Mouse (Mus musculus) liver, embryonic 12.5 days (tissue): ENCODE measurements around the gene Hist1h1a. TPM values are rescaled to one million over a fixed set of nuclear protein-coding genes. Genes with fewer than 3 reads are reported as not detected.
"Not testable (repeated sequence)": the region's sequence is repeated elsewhere in the genome, so short reads cannot be mapped to it uniquely, and the experiment has no call there.

Experiments used
- ATAC-seq: fragments of 200-750 bp; cut with Nextera tagmentation; 2 replicates; pipeline ENCODE4 v1.8.0; 2017; ENCODE audit warnings: moderate number of reproducible peaks, mild to moderate bottlenecking, moderate library complexity
- H3K27ac ChIP-seq: fragments of 300-500 bp; sonication (generic); 2 replicates; pipeline ENCODE4 v1.5.1; 2016; ENCODE audit warnings: mild to moderate bottlenecking
- H3K27me3 ChIP-seq: fragments of 300-500 bp; sonication (generic); replicated peaks from 2 replicates; pipeline ENCODE4 v1.6.1; 2016; ENCODE audit warnings: mild to moderate bottlenecking, moderate library complexity
- H3K36me3 ChIP-seq: fragments of 300-500 bp; sonication (generic); 2 replicates; pipeline ENCODE4 v1.6.1; 2016; ENCODE audit warnings: mild to moderate bottlenecking, moderate library complexity
- H3K4me1 ChIP-seq: fragments of 300-500 bp; sonication (generic); 2 replicates; pipeline ENCODE4 v1.6.1; 2016
- H3K4me2 ChIP-seq: fragments of 300-500 bp; sonication (generic); 2 replicates; pipeline ENCODE4 v1.6.1; 2016; ENCODE audit warnings: mild to moderate bottlenecking, moderate library complexity
- H3K4me3 ChIP-seq: fragments of 300-500 bp; sonication (generic); 2 replicates; pipeline ENCODE4 v1.5.1; 2016; ENCODE audit warnings: mild to moderate bottlenecking, moderate library complexity
- H3K9ac ChIP-seq: fragments of 300-500 bp; sonication (generic); 2 replicates; pipeline ENCODE4 v1.6.1; 2016; ENCODE audit warnings: mild to moderate bottlenecking, moderate library complexity
- H3K9me3 ChIP-seq: fragments of 300-500 bp; sonication (generic); replicated peaks from 2 replicates; pipeline ENCODE4 v1.6.1; 2016; ENCODE audit warnings: mild to moderate bottlenecking, moderate library complexity
- WGBS: fragments of 180-500 bp; shearing (Covaris S2); methylation state at CpG from one replicate; pipeline ENCODE4 v1.1.7; 2016; ENCODE audit not compliant: insufficient replicate concordance; 5-methylcytosine and 5-hydroxymethylcytosine counted together
- polyA plus RNA-seq: library from polyadenylated mRNA; unstranded; fragments of >200 nt; fragmentation: Nextera tagmentation; extraction: Ambion mirVana; gene quantifications from 2 replicates; pipeline ENCODE4 v1.2.1, GENCODE M21; 2016

Gene Hist1h1a
- 4.9 and 5.8 TPM in 2 replicates for polyA plus RNA-seq

GRCm38 (mm10) chr13:23763586-23764323 lies at the start of gene Hist1h1a:
Hist1h1a (plus strand) TSS chr13:23763666.
- no peaks in the 10 kb centered on the region for H3K27me3 ChIP-seq
- ATAC-seq, result peak; percentile 47
- 2% methylated on average over 34 of the region's 34 CpGs for WGBS
- H3K4me2 ChIP-seq, result peak within 1 kb of the TSS; percentile 90
- H3K9me3 ChIP-seq, result no peaks in the 10 kb centered on the region
- peak within 1 kb of the TSS; percentile 92 for H3K9ac ChIP-seq
- no peaks in the 10 kb centered on the region for H3K36me3 ChIP-seq
- peak within 1 kb of the TSS; percentile 99 for H3K27ac ChIP-seq
- peak within 1 kb of the TSS; percentile 63 for H3K4me3 ChIP-seq
- peaks cover 65% of the 10 kb centered on the region for H3K4me1 ChIP-seq

GRCm38 (mm10) chr13:23716261-23717042 lies 47.0 kb upstream of the Hist1h1a start:
- WGBS, result 27% methylated on average over 5 of the region's 5 CpGs
- no peak for ATAC-seq
- H3K9me3 ChIP-seq, result no peaks in the 10 kb centered on the region

GRCm38 (mm10) chr13:23717176-23717575 lies 46.3 kb upstream of the Hist1h1a start:
- WGBS, result 44% methylated on average over 11 of the region's 11 CpGs
- no peak overlapping the region for H3K9ac ChIP-seq
- 0 out of 2 replicates have a peak, but pooled peaks cover 3% of the 10 kb centered on the region for H3K4me1 ChIP-seq
- no peaks in the 10 kb centered on the region for H3K9me3 ChIP-seq
- no peak overlapping the region for H3K4me2 ChIP-seq
- ATAC-seq, result no peak
- 0 out of 2 replicates have a peak overlapping the region, but pooled peaks have one; percentile 20 for H3K27ac ChIP-seq
- H3K27me3 ChIP-seq, result no peaks in the 10 kb centered on the region; the same call in 1 of the 2 replicates
- no peak overlapping the region for H3K4me3 ChIP-seq
- no peaks in the 10 kb centered on the region for H3K36me3 ChIP-seq

More at GRCm38 (mm10) chr13:23716261-23717042, 47.0 kb upstream of the Hist1h1a start:
- Histone ChIP-seq H3K27ac (no peak overlapping the region), H3K4me3 (no peak overlapping the region), H3K36me3 (no peaks in the 10 kb centered on the region), H3K4me1 (0 out of 2 replicates have a peak, but pooled peaks cover 4% of the 10 kb centered on the region), H3K4me2 (no peak overlapping the region), H3K27me3 (peaks cover 2% of the 10 kb centered on the region), H3K9ac (no peak overlapping the region)

- not testable (repeated sequence) for H3K4me3 ChIP-seq, H3K9me3 ChIP-seq, H3K9ac ChIP-seq, ATAC-seq, H3K27me3 ChIP-seq, H3K4me1 ChIP-seq, H3K36me3 ChIP-seq, H3K4me2 ChIP-seq
- WGBS, result 12% methylated on average over 2 of the region's 2 CpGs
- 0 out of 2 replicates have a peak overlapping the region, but pooled peaks have one; percentile 20 for H3K27ac ChIP-seq
Observed at GRCm38 (mm10) chr13:23717593-23718245, 45.7 kb upstream of the Hist1h1a start.

GRCm38 (mm10) chr13:23724239-23724638 lies 39.2 kb upstream of the Hist1h1a start:
- 44% methylated on average over 4 of the region's 4 CpGs for WGBS
- Histone ChIP-seq H3K9me3 (no peaks in the 10 kb centered on the region), H3K4me1 (peaks cover 53% of the 10 kb centered on the region)

GRCm38 (mm10) chr13:23725213-23725612 lies 38.3 kb upstream of the Hist1h1a start:
- H3K9ac ChIP-seq, result no peak overlapping the region
- H3K27me3 ChIP-seq, result 0 out of 2 replicates have a peak, but pooled peaks cover 2% of the 10 kb centered on the region
- ATAC-seq, result no peak
- no CpG with 5 or more reads among the region's 1 CpGs for WGBS
- H3K27ac ChIP-seq, result 0 out of 2 replicates have a peak overlapping the region, but pooled peaks have one; percentile 25
- H3K36me3 ChIP-seq, result no peaks in the 10 kb centered on the region
- H3K4me1 ChIP-seq, result peaks cover 60% of the 10 kb centered on the region
- H3K4me3 ChIP-seq, result no peak overlapping the region
- no peaks in the 10 kb centered on the region for H3K9me3 ChIP-seq
- no peak overlapping the region for H3K4me2 ChIP-seq

More at GRCm38 (mm10) chr13:23724239-23724638, 39.2 kb upstream of the Hist1h1a start:
- Histone ChIP-seq H3K4me2 (peak overlapping the region; percentile 27; the same call in 1 of the 2 replicates), H3K27ac (no peak overlapping the region), H3K4me3 (no peak overlapping the region), H3K9ac (peak overlapping the region; percentile 31; the same call in 1 of the 2 replicates), H3K27me3 (0 out of 2 replicates have a peak, but pooled peaks cover 2% of the 10 kb centered on the region), H3K36me3 (no peaks in the 10 kb centered on the region)
- 0 out of 2 replicates have a peak, but pooled peaks have one; percentile 30 for ATAC-seq

GRCm38 (mm10) chr13:23728472-23729191 lies 34.8 kb upstream of the Hist1h1a start:
- H3K9ac ChIP-seq, result peak overlapping the region; percentile 40; the same call in 1 of the 2 replicates
- H3K27me3 ChIP-seq, result 0 out of 2 replicates have a peak, but pooled peaks cover 2% of the 10 kb centered on the region
- no peak overlapping the region for H3K4me3 ChIP-seq
- ATAC-seq, result 0 out of 2 replicates have a peak, but pooled peaks have one; percentile 36
- H3K9me3 ChIP-seq, result no peaks in the 10 kb centered on the region
- H3K4me2 ChIP-seq, result peak overlapping the region; percentile 40
- H3K4me1 ChIP-seq, result peaks cover 58% of the 10 kb centered on the region
- H3K27ac ChIP-seq, result 0 out of 2 replicates have a peak overlapping the region, but pooled peaks have one; percentile 65
- H3K36me3 ChIP-seq, result no peaks in the 10 kb centered on the region
- 46% methylated on average over 18 of the region's 18 CpGs for WGBS

- H3K4me3 ChIP-seq, result no peak overlapping the region
- ATAC-seq, result no peak
- H3K27ac ChIP-seq, result 0 out of 2 replicates have a peak overlapping the region, but pooled peaks have one; percentile 65
- no peaks in the 10 kb centered on the region for H3K36me3 ChIP-seq
- WGBS, result 51% methylated on average over 9 of the region's 9 CpGs
- H3K4me1 ChIP-seq, result peaks cover 53% of the 10 kb centered on the region
- H3K27me3 ChIP-seq, result 0 out of 2 replicates have a peak, but pooled peaks cover 2% of the 10 kb centered on the region
- H3K4me2 ChIP-seq, result peak overlapping the region; percentile 40
- H3K9ac ChIP-seq, result no peak overlapping the region; the same call in 1 of the 2 replicates
- no peaks in the 10 kb centered on the region for H3K9me3 ChIP-seq
Observed at GRCm38 (mm10) chr13:23729192-23729525, 34.3 kb upstream of the Hist1h1a start.

GRCm38 (mm10) chr13:23729706-23730105 lies 33.8 kb upstream of the Hist1h1a start:
- H3K27me3 ChIP-seq, result 0 out of 2 replicates have a peak, but pooled peaks cover 2% of the 10 kb centered on the region
- H3K36me3 ChIP-seq, result no peaks in the 10 kb centered on the region
- WGBS, result 78% methylated on average over 5 of the region's 5 CpGs
- H3K4me2 ChIP-seq, result no peak overlapping the region
- H3K4me1 ChIP-seq, result peaks cover 47% of the 10 kb centered on the region
- H3K9me3 ChIP-seq, result no peaks in the 10 kb centered on the region
- no peak overlapping the region for H3K4me3 ChIP-seq
- no peak for ATAC-seq
- no peak overlapping the region for H3K9ac ChIP-seq
- 0 out of 2 replicates have a peak overlapping the region, but pooled peaks have one; percentile 65 for H3K27ac ChIP-seq

GRCm38 (mm10) chr13:23730479-23730878 lies 33.0 kb upstream of the Hist1h1a start:
- no peak overlapping the region for H3K4me3 ChIP-seq
- H3K27me3 ChIP-seq, result 0 out of 2 replicates have a peak, but pooled peaks cover 2% of the 10 kb centered on the region
- no peaks in the 10 kb centered on the region for H3K36me3 ChIP-seq
- ATAC-seq, result peak; percentile 46; the same call in 1 of the 2 replicates
- WGBS, result 66% methylated on average over 8 of the region's 8 CpGs
- no peaks in the 10 kb centered on the region for H3K9me3 ChIP-seq
- H3K9ac ChIP-seq, result no peak overlapping the region
- no peak overlapping the region for H3K4me2 ChIP-seq
- H3K4me1 ChIP-seq, result peaks cover 40% of the 10 kb centered on the region
- H3K27ac ChIP-seq, result 0 out of 2 replicates have a peak overlapping the region, but pooled peaks have one; percentile 37
